Mouse (Mus musculus) olfactory bulb, adult 2 months (tissue): ENCODE data around the gene Pik3r3. TPM values are rescaled to one million over a fixed set of nuclear protein-coding genes. Genes with fewer than 3 reads are reported as not detected.

Source experiments
- H3K27ac ChIP-seq: fragments of 200-500 bp; 2 replicates; pipeline ENCODE4 v1.5.1; 2012; ENCODE audit warnings: low read depth, low read length; ENCODE audit not compliant: insufficient read depth
- H3K4me1 ChIP-seq: fragments of 200-500 bp; 2 replicates; pipeline ENCODE4 v1.6.1; 2012; ENCODE audit warnings: low read length; ENCODE audit not compliant: control insufficient read depth, insufficient read depth
- H3K4me3 ChIP-seq: fragments of 200-500 bp; 2 replicates; pipeline ENCODE4 v1.5.1; 2012; ENCODE audit warnings: mild to moderate bottlenecking, low read depth, low read length, moderate library complexity; ENCODE audit not compliant: insufficient read depth
- CTCF ChIP-seq: fragments of 200-500 bp; IDR thresholded peaks from 2 replicates; pipeline ENCODE4 v1.5.1; 2012; ENCODE audit warnings: low read depth, mild to moderate bottlenecking, low read length, moderate library complexity; ENCODE audit not compliant: insufficient read depth
- POLR2A ChIP-seq: fragments of 200-500 bp; IDR thresholded peaks from 2 replicates; pipeline ENCODE4 v1.6.1; 2012; ENCODE audit warnings: mild to moderate bottlenecking, low read depth, low read length, moderate library complexity; ENCODE audit not compliant: insufficient read depth
- WGBS: fragments of 180-500 bp; shearing (Covaris S2); methylation state at CpG from one replicate; pipeline ENCODE4 v1.1.7; 2018; 5-methylcytosine and 5-hydroxymethylcytosine counted together
- polyA plus RNA-seq: library from polyadenylated mRNA; stranded (reverse); fragments of >200 nt; gene quantifications from 2 replicates; pipeline ENCODE4 v1.2.4, GENCODE M21; 2012; ENCODE audit warnings: low replicate concordance; ENCODE audit not compliant: missing spikeins, insufficient read depth, insufficient read length

Gene Pik3r3
- polyA plus RNA-seq, 1 experiment: not detected

GRCm38 (mm10) chr4:116249986-116250385 is 28.6 kb downstream of the Pik3r3 start:
- TF ChIP-seq CTCF: no peak
- no peak for TF ChIP-seq POLR2A
- H3K4me3 ChIP-seq: no peak overlapping the region
- no peak overlapping the region for H3K27ac ChIP-seq
- 90% methylated on average over 3 of the region's 3 CpGs for WGBS
- H3K4me1 ChIP-seq: peaks cover 5% of the 10 kb centered on the region; the same call in 1 of the 2 replicates

DNA sequence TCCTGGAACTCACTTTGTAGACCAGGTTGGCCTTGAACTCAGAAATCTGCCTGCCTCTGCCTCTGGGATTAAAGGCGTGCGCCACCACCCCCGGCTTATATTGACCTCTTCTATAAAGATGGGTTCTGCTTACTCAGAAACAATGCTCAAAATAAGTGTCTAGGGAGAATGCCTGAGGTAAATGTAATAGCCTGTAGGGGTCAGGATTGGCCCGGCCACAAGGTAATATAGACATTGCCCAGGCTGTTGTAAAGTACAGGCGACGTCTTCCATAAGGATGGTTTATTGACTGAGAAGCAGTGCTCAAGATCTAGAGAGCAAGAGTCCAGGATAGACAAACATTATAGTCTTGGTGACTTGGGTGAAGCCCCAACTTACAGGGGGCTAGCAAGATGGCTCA is 46.8 kb downstream of the Pik3r3 start:
- Histone ChIP-seq H3K4me3 (no peak overlapping the region), H3K4me1 (no peaks in the 10 kb centered on the region), H3K27ac (no peak overlapping the region)
- TF ChIP-seq POLR2A (no peak), CTCF (no peak)
- 97% methylated on average over 6 of the region's 6 CpGs for WGBS

DNA sequence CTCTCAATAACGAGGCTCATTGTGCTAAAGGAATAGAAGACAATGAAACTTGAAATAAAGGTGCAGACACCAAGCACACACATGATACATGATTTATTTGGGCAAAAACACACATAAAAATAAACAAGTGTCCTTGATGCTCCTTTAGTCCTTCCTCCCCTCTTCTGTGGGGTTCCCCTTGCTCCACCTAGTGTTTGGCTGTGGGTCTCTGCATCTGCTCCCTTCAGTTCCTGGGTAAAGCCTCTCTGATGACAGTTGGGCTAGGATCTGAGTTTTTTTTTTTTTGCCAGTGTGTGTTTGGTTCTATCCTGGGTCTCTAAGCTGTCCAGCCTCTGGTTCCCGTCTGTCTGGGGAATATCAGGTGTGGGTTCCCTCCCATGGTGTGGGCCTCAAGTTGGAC is 60.8 kb downstream of the Pik3r3 start:
- Histone ChIP-seq H3K4me3 (no peak overlapping the region), H3K4me1 (no peaks in the 10 kb centered on the region), H3K27ac (no peak overlapping the region)
- 71% methylated on average over 2 of the region's 2 CpGs for WGBS
- TF ChIP-seq POLR2A: no peak
- no peak for TF ChIP-seq CTCF

GRCm38 (mm10) chr4:116291561-116291960 is 70.1 kb downstream of the Pik3r3 start:
- TF ChIP-seq POLR2A: no peak
- no peak for TF ChIP-seq CTCF
- no peaks in the 10 kb centered on the region for H3K4me1 ChIP-seq
- H3K4me3 ChIP-seq: no peak overlapping the region
- no peak overlapping the region for H3K27ac ChIP-seq
- 87% methylated on average over 6 of the region's 6 CpGs for WGBS

- no peak overlapping the region for H3K4me3 ChIP-seq
- WGBS: 93% methylated on average over 12 of the region's 12 CpGs
- H3K4me1 ChIP-seq: no peaks in the 10 kb centered on the region
- H3K27ac ChIP-seq: no peak overlapping the region
- TF ChIP-seq POLR2A (no peak), CTCF (no peak)
Observed at GRCm38 (mm10) chr4:116293296-116293695, 71.9 kb downstream of the Pik3r3 start.

- H3K4me1 ChIP-seq: peaks cover 4% of the 10 kb centered on the region; the same call in 1 of the 2 replicates
- no peak for TF ChIP-seq POLR2A
- TF ChIP-seq CTCF: no peak
- H3K27ac ChIP-seq: peak overlapping the region; percentile 27
- WGBS: 34% methylated on average over 4 of the region's 4 CpGs
- no peak overlapping the region for H3K4me3 ChIP-seq
Observed at GRCm38 (mm10) chr4:116300878-116301355, 79.5 kb downstream of the Pik3r3 start.

DNA sequence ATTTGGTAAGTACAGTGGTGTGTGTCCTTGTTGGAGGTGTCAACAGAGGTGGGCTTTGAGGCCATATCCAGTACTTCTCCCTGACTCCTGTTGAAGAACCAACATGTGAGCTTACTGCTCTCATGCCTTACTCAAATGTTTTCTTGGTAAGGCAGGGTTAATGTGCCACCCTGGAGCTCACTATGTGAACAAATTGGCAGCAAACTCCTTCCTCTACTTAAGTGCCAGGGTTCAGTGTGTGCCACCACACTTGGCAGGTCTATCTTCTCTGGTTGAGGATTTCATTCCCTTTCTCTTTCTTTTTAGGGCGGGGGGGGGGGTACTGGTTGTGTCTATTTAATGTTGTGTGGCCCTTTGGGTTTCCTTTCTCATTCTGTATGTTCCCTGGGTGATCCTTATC is 83.1 kb downstream of the Pik3r3 start:
- 7% methylated on average over 1 of the region's 1 CpGs for WGBS

DNA sequence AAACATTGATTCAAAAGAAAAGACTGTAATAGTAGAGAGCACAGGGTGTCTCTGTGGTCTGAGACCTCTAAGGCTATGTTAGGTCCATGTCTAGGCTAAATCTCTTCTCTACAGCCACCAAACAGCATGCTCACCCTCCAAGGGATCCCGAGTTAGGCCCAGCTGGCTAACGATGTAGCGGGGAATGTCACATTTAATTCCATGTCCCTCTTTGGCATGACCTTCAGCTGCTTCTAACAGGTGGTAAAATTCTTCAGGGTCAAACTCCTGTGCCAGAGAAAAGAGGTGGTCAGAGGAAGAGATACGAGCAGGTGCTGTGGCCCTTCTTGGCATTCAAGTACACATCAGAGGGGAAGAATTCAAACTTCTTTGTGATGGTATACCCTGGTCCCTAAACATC is 96.2 kb downstream of the Pik3r3 start:
- no peak for TF ChIP-seq POLR2A
- TF ChIP-seq CTCF: no peak
- no peak overlapping the region for H3K4me3 ChIP-seq
- no peak overlapping the region for H3K27ac ChIP-seq
- WGBS: 90% methylated on average over 4 of the region's 4 CpGs
- no peaks in the 10 kb centered on the region for H3K4me1 ChIP-seq

More for the DNA sequence above, 83.1 kb downstream of the Pik3r3 start:
- H3K4me1 ChIP-seq: peaks cover 3% of the 10 kb centered on the region; the same call in 1 of the 2 replicates
- no peak overlapping the region for H3K4me3 ChIP-seq
- TF ChIP-seq CTCF (no peak), POLR2A (no peak)
- H3K27ac ChIP-seq: no peak overlapping the region

DNA sequence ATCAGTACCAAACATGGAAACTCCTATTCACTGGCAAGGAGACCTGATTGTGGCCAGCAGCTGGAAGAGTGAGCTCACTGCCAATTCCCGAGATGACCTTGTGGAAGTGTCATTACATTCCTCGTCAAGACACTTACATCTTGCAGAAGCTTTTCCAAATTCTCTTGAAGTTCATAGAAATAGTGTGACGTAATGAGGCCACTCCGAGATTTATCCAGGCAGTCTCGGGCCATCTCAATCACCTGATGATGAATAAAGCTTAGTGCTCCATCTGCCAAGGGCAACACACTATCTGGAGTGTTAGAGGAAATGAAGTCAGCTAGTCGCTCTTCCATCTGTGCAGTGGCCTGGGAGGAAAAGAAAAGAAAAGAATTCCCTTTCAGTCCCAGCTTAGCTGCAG is 100.7 kb downstream of the Pik3r3 start:
- TF ChIP-seq CTCF (no peak), POLR2A (no peak)
- WGBS: 87% methylated on average over 6 of the region's 6 CpGs

DNA sequence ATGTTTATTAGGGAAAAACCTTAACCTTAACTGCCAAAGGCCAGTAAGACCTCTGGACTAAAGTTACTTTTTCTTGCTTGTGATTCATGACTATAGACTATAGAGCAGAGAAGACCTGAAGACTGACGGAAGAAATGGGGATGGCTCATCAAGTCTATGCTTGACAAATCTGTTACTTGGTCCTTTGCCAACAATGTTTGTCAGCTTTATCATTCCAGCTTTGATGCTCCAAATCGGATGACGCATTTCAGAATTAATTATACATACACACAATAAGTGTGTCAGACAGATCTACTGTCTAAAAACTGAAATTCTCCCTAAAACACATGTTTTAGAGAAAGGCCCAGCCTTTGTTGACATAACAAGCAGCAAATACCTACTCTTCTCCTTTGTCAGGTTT is 107.8 kb downstream of the Pik3r3 start:
- Histone ChIP-seq H3K4me1 (no peaks in the 10 kb centered on the region), H3K27ac (no peak overlapping the region), H3K4me3 (no peak overlapping the region)
- 91% methylated on average over 3 of the region's 3 CpGs for WGBS
- no peak for TF ChIP-seq POLR2A

More for the DNA sequence above, 100.7 kb downstream of the Pik3r3 start:
- Histone ChIP-seq H3K27ac (no peak overlapping the region), H3K4me1 (no peaks in the 10 kb centered on the region), H3K4me3 (no peak overlapping the region)
